Mouse (Mus musculus) bone marrow macrophage, adult 2 months (primary cell): ENCODE results near the gene Trmt11. TPM values are rescaled to one million over a fixed set of nuclear protein-coding genes. Genes with fewer than 3 reads are reported as not detected.
"Not testable (repeated sequence)": the region's sequence is repeated elsewhere in the genome, so short reads cannot be mapped to it uniquely, and the experiment has no call there.

ENCODE experiments used
- H3K27ac ChIP-seq: 2 replicates; pipeline ENCODE4 v1.5.1; 2012; ENCODE audit warnings: low read depth, low read length; ENCODE audit not compliant: insufficient read depth
- H3K4me1 ChIP-seq: 2 replicates; pipeline ENCODE4 v1.6.1; 2012; ENCODE audit warnings: low read length; ENCODE audit not compliant: control insufficient read depth, insufficient read depth
- H3K4me3 ChIP-seq: 2 replicates; pipeline ENCODE4 v1.5.1; 2012; ENCODE audit warnings: mild to moderate bottlenecking, low read length, moderate library complexity; ENCODE audit not compliant: insufficient read depth
- CTCF ChIP-seq: IDR thresholded peaks from 2 replicates; pipeline ENCODE4 v1.5.1; 2012; ENCODE audit warnings: low read depth, mild to moderate bottlenecking, low read length, moderate library complexity
- POLR2A ChIP-seq: IDR thresholded peaks from 2 replicates; pipeline ENCODE4 v1.6.1; 2012; ENCODE audit warnings: mild to moderate bottlenecking, low read depth, low read length, borderline replicate concordance
- polyA plus RNA-seq: library from polyadenylated mRNA; stranded (reverse); fragments of >200 nt; gene quantifications from 2 replicates; pipeline ENCODE4 v1.2.4, GENCODE M21; 2012; ENCODE audit not compliant: missing spikeins, insufficient read depth, insufficient read length

Gene Trmt11
- polyA plus RNA-seq, 1 experiment: 9.6 TPM

- Histone ChIP-seq H3K4me3 (no peak overlapping the region), H3K4me1 (no peaks in the 10 kb centered on the region), H3K27ac (no peak overlapping the region)
- no peak for TF ChIP-seq CTCF
Measured at GRCm38 (mm10) chr10:30564651-30565050, 35.9 kb downstream of the Trmt11 start.

- TF ChIP-seq CTCF (no peak), POLR2A (no peak)
- H3K27ac ChIP-seq: no peak overlapping the region
- H3K4me1 ChIP-seq: peaks cover 6% of the 10 kb centered on the region
- no peak overlapping the region for H3K4me3 ChIP-seq
Measured at GRCm38 (mm10) chr10:30555686-30556578, 44.6 kb downstream of the Trmt11 start.

- H3K4me1 ChIP-seq: peaks cover 14% of the 10 kb centered on the region
- H3K4me3 ChIP-seq: no peak overlapping the region
- H3K27ac ChIP-seq: no peak overlapping the region
- TF ChIP-seq CTCF: no peak
- TF ChIP-seq POLR2A: no peak
Measured at GRCm38 (mm10) chr10:30552377-30552776, 48.2 kb downstream of the Trmt11 start.

GRCm38 (mm10) chr10:30549974-30550373 lies 50.6 kb downstream of the Trmt11 start:
- H3K4me3 ChIP-seq: no peak overlapping the region
- peaks cover 14% of the 10 kb centered on the region for H3K4me1 ChIP-seq
- no peak overlapping the region for H3K27ac ChIP-seq
- TF ChIP-seq POLR2A: no peak
- TF ChIP-seq CTCF: no peak

- Histone ChIP-seq H3K27ac (no peak overlapping the region), H3K4me3 (no peak overlapping the region), H3K4me1 (no peaks in the 10 kb centered on the region)
- TF ChIP-seq POLR2A: no peak
- no peak for TF ChIP-seq CTCF
Measured at GRCm38 (mm10) chr10:30538538-30538815, 62.1 kb downstream of the Trmt11 start.

- Histone ChIP-seq H3K4me3 (no peak overlapping the region), H3K4me1 (no peaks in the 10 kb centered on the region), H3K27ac (no peak overlapping the region)
- TF ChIP-seq CTCF: no peak
- no peak for TF ChIP-seq POLR2A
Measured at GRCm38 (mm10) chr10:30537734-30538537, 62.6 kb downstream of the Trmt11 start.

GRCm38 (mm10) chr10:30535930-30536329 lies 64.6 kb downstream of the Trmt11 start:
- H3K27ac ChIP-seq, H3K4me3 ChIP-seq, H3K4me1 ChIP-seq: not testable (repeated sequence)

GRCm38 (mm10) chr10:30527122-30527521 lies 73.4 kb downstream of the Trmt11 start:
- H3K4me3 ChIP-seq: no peak overlapping the region
- TF ChIP-seq POLR2A (no peak), CTCF (no peak)
- H3K4me1 ChIP-seq: no peaks in the 10 kb centered on the region
- H3K27ac ChIP-seq: no peak overlapping the region

- Histone ChIP-seq H3K4me1 (no peaks in the 10 kb centered on the region), H3K4me3 (no peak overlapping the region), H3K27ac (no peak overlapping the region)
- TF ChIP-seq CTCF (no peak), POLR2A (no peak)
Measured at GRCm38 (mm10) chr10:30521727-30522126, 78.8 kb downstream of the Trmt11 start.

- Histone ChIP-seq H3K4me3 (no peak overlapping the region), H3K4me1 (no peaks in the 10 kb centered on the region), H3K27ac (no peak overlapping the region)
- no peak for TF ChIP-seq CTCF
- TF ChIP-seq POLR2A: no peak
Measured at GRCm38 (mm10) chr10:30519143-30519542, 81.4 kb downstream of the Trmt11 start.
